ENCODE assay signal across 9 mouse cellular contexts in the genomic region with DNA sequence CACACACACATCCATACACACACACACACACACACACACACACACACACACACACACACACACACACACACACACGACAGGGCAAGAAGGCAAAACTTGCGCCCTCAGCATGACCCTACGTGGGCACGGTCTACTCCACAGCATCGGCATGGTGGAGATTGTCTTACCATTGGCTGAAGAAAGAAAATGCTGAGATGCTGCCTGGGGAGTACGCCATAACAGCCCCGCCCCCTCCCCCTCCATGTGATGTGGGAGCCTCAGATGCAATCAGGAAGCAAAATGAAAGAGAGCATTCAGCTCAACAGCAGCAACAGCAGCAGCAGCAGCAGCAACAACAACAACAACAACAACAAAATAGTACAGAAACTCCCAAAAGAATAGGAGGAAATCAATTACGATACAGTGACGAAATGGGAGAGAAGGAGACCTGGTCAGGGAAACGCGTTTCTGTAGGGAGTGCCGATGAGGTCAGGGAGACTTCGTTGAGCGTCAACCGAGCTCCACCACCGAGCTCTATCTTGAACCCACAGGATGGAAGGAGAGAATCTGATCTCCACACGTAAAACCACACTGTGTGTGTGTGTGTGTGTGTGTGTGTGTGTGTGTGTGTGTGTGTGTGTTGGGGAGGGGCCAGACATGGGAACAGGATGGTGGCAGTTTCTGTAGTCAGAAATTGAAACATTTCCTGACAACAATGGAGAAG. TPM values are rescaled to one million over a fixed set of nuclear protein-coding genes. Genes with fewer than 3 reads are reported as not detected.
DNase-seq lines count a peak whose midpoint lies in the region; ATAC-seq and TF ChIP-seq lines count a peak whose summit lies in the region.
"Had no signal": no experiment of that assay in that cellular context is flagged by ENCODE, and none has a peak within 500 bp of the region (broad histone marks: within the 10 kb centered on the region; RNA-seq: fewer than 3 reads in every experiment).

No protein-coding gene starts in this region.

- H3K27ac ChIP-seq in MEL (ENCODE audit: control insufficient read depth, low read depth, low read length) (peak overlapping the region; percentile 43), macrophage (no peak overlapping the region)
- 0 out of 2 replicates have a peak overlapping the region, but pooled peaks have one; percentile 33 for H3K27ac ChIP-seq in embryonic facial prominence, embryonic 13.5 days
- peak overlapping the region; percentile 72 for H3K27ac ChIP-seq in kidney, embryonic 16.5 days (ENCODE audit: low read length)

- 0 out of 4 replicates have a peak, but pooled peaks of 1 of the 2 experiments have one; percentile 34 for TF ChIP-seq POLR2A in MEL (IDR thresholded peaks at IDR 0.05; ENCODE audit: control insufficient read depth in 1 of 2, insufficient read depth in 1 of 2, low read depth in 1 of 2, low read length in 2 of 2, poor library complexity in 1 of 2)

- DNase-seq in MEL (ENCODE audit: low read depth, low spot score), result peak; percentile 88
- DNase-seq in cerebellum, postnatal 25 days, result no peak
- no peak for DNase-seq in urinary bladder, adult 18-20 months (ENCODE audit: low spot score in 2 of 2)
- no peak for DNase-seq in spleen, adult 18-20 months
- no peak for DNase-seq in adrenal gland, adult 8-10 months

- TF ChIP-seq RAD21 in MEL (IDR thresholded peaks at IDR 0.05; ENCODE audit: low read depth, low read length), result no peak

- H3K9me3 ChIP-seq in MEL (replicated peaks; ENCODE audit: insufficient read depth, low read length), result no peaks in the 10 kb centered on the region
- H3K9me3 ChIP-seq in embryonic facial prominence, embryonic 13.5 days, result no peaks in the 10 kb centered on the region
- no peaks in the 10 kb centered on the region for H3K9me3 ChIP-seq in kidney, embryonic 16.5 days (ENCODE audit: low read length)

- H3K27me3 ChIP-seq in MEL (ENCODE audit: control insufficient read depth in 1 of 2, insufficient read depth in 2 of 2, low read length in 2 of 2), result no peaks in the 10 kb centered on the region
- no peaks in the 10 kb centered on the region for H3K27me3 ChIP-seq in embryonic facial prominence, embryonic 13.5 days
- H3K27me3 ChIP-seq in kidney, embryonic 16.5 days (ENCODE audit: insufficient read depth, low read length), result no peaks in the 10 kb centered on the region

- no peak for TF ChIP-seq CTCF in MEL (IDR thresholded peaks at IDR 0.05 in 2 of 3, conservative IDR thresholded peaks at IDR 0.05 in 1 of 3; ENCODE audit: control insufficient read depth in 1 of 3, insufficient read depth in 1 of 3, low read depth in 2 of 3, low read length in 3 of 3, poor library complexity in 1 of 3, severe bottlenecking in 1 of 3)

- H3K4me3 ChIP-seq in MEL (ENCODE audit: control insufficient read depth in 1 of 2, insufficient read depth in 1 of 2, low read depth in 2 of 2, low read length in 2 of 2), result peak overlapping the region; percentile 66 to 92
- H3K4me3 ChIP-seq in embryonic facial prominence, embryonic 13.5 days, result no peak overlapping the region
- no peak overlapping the region for H3K4me3 ChIP-seq in kidney, embryonic 16.5 days (ENCODE audit: low read length)
- peak overlapping the region; percentile 8; the same call in 1 of the 2 replicates for H3K4me3 ChIP-seq in macrophage (ENCODE audit: inconsistent target)

- H3K4me2 ChIP-seq in embryonic facial prominence, embryonic 13.5 days, result peak overlapping the region; percentile 1; the same call in 1 of the 2 replicates
- peak overlapping the region; percentile 43 for H3K4me2 ChIP-seq in kidney, embryonic 16.5 days (replicated peaks; ENCODE audit: low read depth, low read length)

- no peaks in the 10 kb centered on the region; a peak in 1 of 4 replicates for H3K36me3 ChIP-seq in MEL (ENCODE audit: control insufficient read depth in 1 of 2, insufficient read depth in 2 of 2, low read length in 2 of 2)
- H3K36me3 ChIP-seq in embryonic facial prominence, embryonic 13.5 days, result no peaks in the 10 kb centered on the region
- H3K36me3 ChIP-seq in kidney, embryonic 16.5 days (ENCODE audit: insufficient read depth, low read length), result no peaks in the 10 kb centered on the region
- H3K36me3 ChIP-seq in macrophage (ENCODE audit: inconsistent target), result no peaks in the 10 kb centered on the region

- peak in 1 of 2 experiments; percentile 64; a peak in 2 of 4 replicates for TF ChIP-seq EP300 in MEL (IDR thresholded peaks at IDR 0.05; ENCODE audit: low read depth in 1 of 2, low read length in 2 of 2)

- H3K79me2 ChIP-seq in MEL (ENCODE audit: control insufficient read depth, insufficient read depth, low read length, poor library complexity) (no peaks in the 10 kb centered on the region), macrophage (ENCODE audit: inconsistent target) (no peaks in the 10 kb centered on the region)

- no peaks in the 10 kb centered on the region; a peak in 1 of 4 replicates for H3K4me1 ChIP-seq in MEL (ENCODE audit: control insufficient read depth in 1 of 2, insufficient read depth in 2 of 2, low read length in 2 of 2)
- peaks cover 4% of the 10 kb centered on the region for H3K4me1 ChIP-seq in embryonic facial prominence, embryonic 13.5 days
- peaks cover 5% of the 10 kb centered on the region; the same call in 1 of the 2 replicates for H3K4me1 ChIP-seq in kidney, embryonic 16.5 days (ENCODE audit: insufficient read depth, low read length)

- ATAC-seq in embryonic facial prominence, embryonic 13.5 days (ENCODE audit: insufficient number of reproducible peaks, insufficient read depth, low FRiP score, low TSS enrichment, low read depth), result no peak
- no peak for ATAC-seq in kidney, embryonic 16.5 days (ENCODE audit: low FRiP score, low TSS enrichment)

- H3K9ac ChIP-seq in MEL (ENCODE audit: control insufficient read depth, low read depth, low read length, poor library complexity, severe bottlenecking), result peak overlapping the region; percentile 53
- H3K9ac ChIP-seq in embryonic facial prominence, embryonic 13.5 days, result no peak overlapping the region
- no peak overlapping the region for H3K9ac ChIP-seq in kidney, embryonic 16.5 days (replicated peaks; ENCODE audit: low read length)

- WGBS in embryonic facial prominence, embryonic 13.5 days, result 59% methylated on average over 17 of the region's 17 CpGs
- 46% methylated on average over 17 of the region's 17 CpGs for WGBS in kidney, embryonic 16.5 days
- WGBS in macrophage (ENCODE audit: missing documents), result 29% methylated on average over 16 of the region's 17 CpGs

TF ChIP-seq in MEL, 35 proteins besides CTCF, POLR2A, EP300 and RAD21 (continues in another document):
- no peak for TF ChIP-seq CHD1 (IDR thresholded peaks at IDR 0.05; ENCODE audit: low read depth, low read length)
- TF ChIP-seq TAL1 (IDR thresholded peaks at IDR 0.05; ENCODE audit: low read length), result peak; percentile 40
- peak; percentile 40; the same call in 1 of the 2 replicates for TF ChIP-seq RCOR1 (IDR thresholded peaks at IDR 0.05; ENCODE audit: low read depth, low read length)
- no peak for TF ChIP-seq GABPA (IDR thresholded peaks at IDR 0.05; ENCODE audit: low read depth, low read length)
- TF ChIP-seq ZKSCAN1 (IDR thresholded peaks at IDR 0.05; ENCODE audit: low read depth, low read length), result no peak
- TF ChIP-seq MEF2A (IDR thresholded peaks at IDR 0.05; ENCODE audit: extremely low read depth, insufficient replicate concordance, low read depth, low read length, poor library complexity, severe bottlenecking), result no peak
- TF ChIP-seq NELFE (IDR thresholded peaks at IDR 0.05; ENCODE audit: low read depth, low read length), result no peak
- TF ChIP-seq SMC3 (IDR thresholded peaks at IDR 0.05; ENCODE audit: low read depth, low read length), result no peak
- TF ChIP-seq ZMIZ1 (IDR thresholded peaks at IDR 0.05; ENCODE audit: low read depth, low read length), result no peak
- TF ChIP-seq SIN3A (IDR thresholded peaks at IDR 0.05; ENCODE audit: low read length), result no peak; the same call in 1 of the 2 replicates
- TF ChIP-seq ELF1 (IDR thresholded peaks at IDR 0.05; ENCODE audit: low read depth, low read length), result peak; percentile 32; the same call in 1 of the 2 replicates
- TF ChIP-seq CHD2 (IDR thresholded peaks at IDR 0.05; ENCODE audit: low read length), result no peak

RNA-seq across cellular contexts. Expression of gene Ramp3, which starts 21.5 kb away (rescaled TPM):
- total RNA-seq in MEL (2012; rRNA removed), result not detected in 2 replicates
- polyA plus RNA-seq in MEL (2012; ENCODE audit: insufficient read depth in 1 of 2, insufficient read length in 2 of 2, low read depth in 1 of 2, low replicate concordance in 2 of 2, missing spikeins in 1 of 2) (not detected), macrophage (2018) (0.11 TPM in 1 of 3 replicates, not detected in the others)
- polyA plus RNA-seq in embryonic facial prominence, embryonic 13.5 days (2015; fragmentation: Nextera tagmentation; extraction: Ambion mirVana), result 6.7 and 8.0 TPM in 2 replicates
- 15.4 and 16.5 TPM in 2 replicates for polyA plus RNA-seq in kidney, embryonic 16.5 days (2015; fragmentation: Nextera tagmentation; extraction: Ambion mirVana)
- total RNA-seq in macrophage (2018; cell fraction: chromatin; rRNA removed), result not detected
- total RNA-seq in macrophage (2018; cell fraction: cytosol; rRNA removed), result under 1 TPM in 24 of 26 experiments, not detected in 2; 0.14 to 0.66 (median 0.37) TPM
- total RNA-seq in macrophage (2018; cell fraction: nucleus; rRNA removed), result 1 to 10 TPM in 2 of 26 experiments, under 1 TPM in 10, not detected in 14; 0.36 to 1.2 (median 0.72) TPM
- 10 to 100 TPM; 15.8 to 20.8 (median 19.9) TPM for total RNA-seq in adrenal gland, adult 8-10 months (2022)

RNA-seq across cellular contexts. Expression of gene Wap, which starts 41.4 kb away (rescaled TPM):
- not detected in 2 replicates for total RNA-seq in MEL (2012; rRNA removed)
- polyA plus RNA-seq in MEL (2012; ENCODE audit: insufficient read depth in 1 of 2, insufficient read length in 2 of 2, low read depth in 1 of 2, low replicate concordance in 2 of 2, missing spikeins in 1 of 2) (not detected), macrophage (2018) (not detected in 3 replicates)
- polyA plus RNA-seq in embryonic facial prominence, embryonic 13.5 days (2015; fragmentation: Nextera tagmentation; extraction: Ambion mirVana), result not detected in 2 replicates
- polyA plus RNA-seq in kidney, embryonic 16.5 days (2015; fragmentation: Nextera tagmentation; extraction: Ambion mirVana), result not detected in 2 replicates
- not detected for total RNA-seq in macrophage (2018; cell fraction: chromatin; rRNA removed)
- total RNA-seq in macrophage (2018; cell fraction: cytosol; rRNA removed), result not detected
- not detected for total RNA-seq in macrophage (2018; cell fraction: nucleus; rRNA removed)
- not detected for total RNA-seq in adrenal gland, adult 8-10 months (2022)
- polyA plus RNA-seq: cortical plate, adult 2 months had no signal

RNA-seq across cellular contexts. Expression of gene Tbrg4, which starts 54.0 kb away (rescaled TPM):
- 191 and 192 TPM in 2 replicates for total RNA-seq in MEL (2012; rRNA removed)
- polyA plus RNA-seq in MEL (2012; ENCODE audit: insufficient read depth in 1 of 2, insufficient read length in 2 of 2, low read depth in 1 of 2, low replicate concordance in 2 of 2, missing spikeins in 1 of 2), result 100 to 1,000 TPM; 278 to 756 TPM
- 33.6 and 38.5 TPM in 2 replicates for polyA plus RNA-seq in embryonic facial prominence, embryonic 13.5 days (2015; fragmentation: Nextera tagmentation; extraction: Ambion mirVana)
- 45.6 and 49.1 TPM in 2 replicates for polyA plus RNA-seq in kidney, embryonic 16.5 days (2015; fragmentation: Nextera tagmentation; extraction: Ambion mirVana)
- total RNA-seq in macrophage (2018; cell fraction: chromatin; rRNA removed), result 100 to 1,000 TPM in 1 of 26 experiments, 10 to 100 TPM in 25; 34.3 to 114 (median 78.3) TPM
- total RNA-seq in macrophage (2018; cell fraction: cytosol; rRNA removed), result 10 to 100 TPM; 14.0 to 29.9 (median 21.1) TPM
- total RNA-seq in macrophage (2018; cell fraction: nucleus; rRNA removed), result 100 to 1,000 TPM in 1 of 26 experiments, 10 to 100 TPM in 25; 32.2 to 106 (median 46.5) TPM
- 15.0 to 37.3 TPM (median 19.2 TPM) in 3 replicates for polyA plus RNA-seq in macrophage (2018)
- 10 to 100 TPM; 49.3 to 68.1 (median 60.4) TPM for total RNA-seq in adrenal gland, adult 8-10 months (2022)

Comparison
In these comparisons a context has a peak if more than half of its experiments do, and no peak if none do; other contexts are left out.
1. H3K4me3 ChIP-seq: peak in MEL (2 of 2) and macrophage (single experiment); none in embryonic facial prominence, embryonic 13.5 days (single experiment) and kidney, embryonic 16.5 days (single experiment).